Mouse (Mus musculus) spleen, adult 12 weeks (tissue): Measurements from ENCODE around the gene Mgl2.

ENCODE experiments used
- DNase-seq: peaks from one replicate; pipeline ENCODE4 v3.0.0; 2022; ENCODE audit warnings: low spot score

Gene Mgl2

GRCm38 (mm10) chr11:70170291-70170690, 40.2 kb downstream of the Mgl2 start:
- DNase-seq: no peak

DNA sequence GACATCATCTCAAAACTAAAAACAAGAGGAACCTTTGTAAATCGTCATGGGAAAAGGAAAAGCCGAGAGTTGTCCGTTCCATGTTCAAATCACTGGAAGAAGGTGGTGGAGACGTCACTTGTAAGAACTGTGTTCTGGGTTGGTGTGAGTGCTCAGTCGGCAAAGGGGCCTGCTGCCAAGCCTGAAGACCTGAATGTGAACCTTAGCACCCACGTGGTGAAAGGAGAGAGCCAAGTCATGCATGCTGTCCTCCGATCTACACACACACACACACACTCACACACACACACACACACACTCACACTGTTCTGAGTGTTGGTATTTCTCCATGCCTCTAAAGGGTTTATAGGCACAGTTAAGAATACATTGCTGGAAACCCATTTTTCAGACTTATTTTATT, 41.1 kb downstream of the Mgl2 start:
- no peak for DNase-seq

- no peak for DNase-seq
These were observed 41.7 kb downstream of the Mgl2 start for GRCm38 (mm10) chr11:70171847-70172246.

- DNase-seq: no peak
These were observed 42.2 kb downstream of the Mgl2 start for GRCm38 (mm10) chr11:70172298-70172697.

DNA sequence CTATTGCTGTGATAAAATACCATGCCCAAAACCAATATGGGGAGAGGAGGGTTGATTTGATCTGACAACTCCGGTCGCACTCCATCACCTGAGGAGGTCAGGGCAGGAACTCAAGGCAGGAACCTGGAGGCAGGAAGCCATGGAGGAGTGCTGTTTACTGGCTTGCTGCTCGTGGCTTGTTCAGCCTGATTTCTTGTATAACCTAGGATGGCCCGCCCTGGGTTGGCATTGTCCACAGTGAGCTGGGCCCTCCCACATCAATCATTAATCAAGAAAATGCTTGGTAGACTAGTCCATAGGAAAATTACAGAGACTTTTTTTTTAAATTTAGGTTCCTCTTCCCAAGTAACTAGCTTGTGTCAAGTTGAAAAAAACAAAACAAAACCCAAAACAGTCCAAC, 44.4 kb downstream of the Mgl2 start:
- no peak for DNase-seq

- DNase-seq: no peak
These were observed 47.5 kb downstream of the Mgl2 start for GRCm38 (mm10) chr11:70177647-70178046.

- DNase-seq: no peak
These were observed 48.2 kb downstream of the Mgl2 start for GRCm38 (mm10) chr11:70178311-70178710.

DNA sequence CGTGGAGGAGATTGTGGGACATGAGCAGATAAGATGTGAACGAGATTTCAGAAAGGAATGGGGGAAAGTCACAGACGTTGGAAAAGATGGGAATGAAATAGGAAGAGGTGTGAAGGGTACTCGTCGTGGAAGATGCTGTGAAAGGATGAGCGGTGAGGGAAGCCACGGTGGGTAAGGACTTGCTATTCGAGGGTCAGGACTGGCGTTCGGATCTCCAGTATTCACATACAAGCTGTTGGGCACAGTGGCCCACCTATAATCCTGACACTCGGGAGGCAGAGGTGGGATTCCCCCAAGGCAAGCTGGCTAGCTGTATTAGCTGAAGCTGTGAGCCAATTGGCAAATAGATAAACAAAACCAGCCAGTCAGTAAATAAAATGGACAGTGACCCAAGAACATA, 48.6 kb downstream of the Mgl2 start:
- DNase-seq: no peak

DNA sequence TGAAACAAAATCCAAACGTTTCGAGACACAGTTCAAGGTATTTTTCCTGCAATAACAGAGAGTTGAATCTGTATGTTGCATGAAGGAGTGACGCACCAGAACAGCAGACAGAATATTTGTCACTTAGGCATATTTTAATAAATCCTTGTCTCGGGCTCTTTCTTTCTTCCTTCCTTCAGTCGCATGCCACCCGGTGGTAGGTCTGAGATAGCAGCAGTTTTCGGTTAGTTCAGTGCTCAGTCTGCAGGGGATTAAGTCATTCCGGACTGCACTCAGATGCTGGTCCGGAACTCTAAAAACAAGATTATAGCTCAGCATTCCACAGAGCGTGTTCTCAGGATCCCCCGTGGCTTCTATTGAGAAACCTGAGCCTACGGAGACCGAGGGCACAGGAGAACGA, 49.3 kb downstream of the Mgl2 start:
- no peak for DNase-seq

DNA sequence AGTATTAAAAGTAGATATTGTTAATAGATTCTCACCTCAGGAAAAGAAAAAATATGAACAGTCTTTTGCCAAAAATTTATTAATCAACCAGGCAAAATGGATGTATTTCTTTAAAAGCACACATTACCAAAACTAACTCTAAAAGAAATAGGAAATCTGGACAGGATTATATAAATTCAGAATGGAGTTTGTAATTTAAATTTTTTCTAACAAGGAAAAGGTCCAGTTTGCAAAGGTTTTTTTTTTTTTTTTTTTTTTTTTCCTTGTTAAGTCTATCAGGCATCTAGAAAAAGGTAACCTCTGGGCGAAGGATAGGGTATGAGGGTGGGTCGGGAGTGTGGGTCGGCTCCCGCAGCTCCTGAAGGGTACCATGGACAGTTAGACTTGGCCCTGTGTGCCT, 50.4 kb downstream of the Mgl2 start:
- no peak for DNase-seq

DNA sequence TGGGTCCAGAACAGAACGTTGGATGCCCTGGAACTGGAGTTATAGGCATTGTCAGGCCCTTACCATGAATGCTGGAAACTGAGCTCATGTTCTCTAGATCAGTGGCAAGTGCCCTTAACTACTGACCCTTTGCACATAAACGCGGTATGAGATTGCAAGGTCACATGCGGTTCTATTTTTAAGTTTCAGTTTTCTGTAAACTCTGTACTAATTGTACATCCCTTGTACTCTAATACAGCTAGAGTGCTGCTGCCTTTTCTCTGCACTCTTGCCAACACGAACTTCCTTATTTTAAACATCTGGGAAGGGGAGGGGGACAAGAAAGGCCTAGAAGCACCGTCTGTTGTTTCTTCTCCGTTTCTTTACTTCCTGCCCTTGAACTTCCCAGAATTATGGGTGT, 55.0 kb downstream of the Mgl2 start:
- no peak for DNase-seq
